Mouse (Mus musculus): ENCODE data around the gene Ccr10. TPM values are rescaled to one million over a fixed set of nuclear protein-coding genes. Genes with fewer than 3 reads are reported as not detected.
"Not testable (repeated sequence)": the region's sequence is repeated elsewhere in the genome, so short reads cannot be mapped to it uniquely, and the experiment has no call there.

The Ccr10 gene
- total RNA-seq, 2 experiments from 2014 or later, result 0.19 to 0.26 TPM

- intact Hi-C loops (cut with DNase I), result no loop called here
- no peak for DNase-seq (ENCODE audit: low spot score in 2 of 2)
These were observed 38.2 kb downstream of the Ccr10 start for GRCm38 (mm10) chr11:101137000-101137399.

GRCm38 (mm10) chr11:101134217-101134865 is 40.9 kb downstream of the Ccr10 start:
- DNase-seq (ENCODE audit: low spot score in 2 of 2), result no peak
- intact Hi-C loops (cut with DNase I), result no loop called here

- no peak for DNase-seq (ENCODE audit: low spot score in 2 of 2)
- intact Hi-C loops (cut with DNase I), result no loop called here
These were observed 42.2 kb downstream of the Ccr10 start for GRCm38 (mm10) chr11:101133037-101133436.

GRCm38 (mm10) chr11:101131701-101132100 is 43.5 kb downstream of the Ccr10 start:
- DNase-seq (ENCODE audit: low spot score in 2 of 2), result peak; percentile 33 to 66
- intact Hi-C loops (cut with DNase I), result no loop called here

GRCm38 (mm10) chr11:101131187-101131586 is 44.1 kb downstream of the Ccr10 start:
- intact Hi-C loops (cut with DNase I), result no loop called here

GRCm38 (mm10) chr11:101130056-101130756 is 45.0 kb downstream of the Ccr10 start:
- DNase-seq (ENCODE audit: low spot score in 2 of 2), result peak in 1 of 2 experiments; percentile 26
- intact Hi-C loops (cut with DNase I), result no loop called here

More at GRCm38 (mm10) chr11:101131187-101131586, 44.1 kb downstream of the Ccr10 start:
- no peak for DNase-seq (ENCODE audit: low spot score in 2 of 2)

- intact Hi-C loops (cut with DNase I), result loop anchor here (10.0 kb wide), 1 partner anchor 46 kb away; the partner anchor contains the start of genes Ccr10, Cntnap1 and Plekhh3
- no peak for DNase-seq (ENCODE audit: low spot score in 2 of 2)
These were observed 46.2 kb downstream of the Ccr10 start for GRCm38 (mm10) chr11:101128996-101129577.

GRCm38 (mm10) chr11:101127075-101127474 is 48.2 kb downstream of the Ccr10 start:
- intact Hi-C loops (cut with DNase I), result loop anchor here (10.0 kb wide), 1 partner anchor 48 kb away; the partner anchor contains the start of genes Ccr10, Cntnap1 and Plekhh3
- DNase-seq (ENCODE audit: low spot score in 2 of 2), result peak; percentile 21 to 42

- intact Hi-C loops (cut with DNase I), result loop anchor here (10.0 kb wide), 1 partner anchor 50 kb away; the partner anchor contains the start of genes Ccr10, Cntnap1 and Plekhh3
- DNase-seq (ENCODE audit: low spot score in 2 of 2), result not testable (repeated sequence)
These were observed 50.2 kb downstream of the Ccr10 start for GRCm38 (mm10) chr11:101125008-101125407.

- intact Hi-C loops (cut with DNase I), result loop anchor here (10.0 kb wide), 1 partner anchor 50 kb away; the partner anchor contains the start of genes Ccr10, Cntnap1 and Plekhh3
- DNase-seq (ENCODE audit: low spot score in 2 of 2), result not testable (repeated sequence)
These were observed 50.7 kb downstream of the Ccr10 start for GRCm38 (mm10) chr11:101124494-101124893.

Small RNA genes lying within 50 kb of the gene (microRNA-seq; reads per million reads assigned to microRNA genes)
- 0 reads per million in 2 experiments for gene Gm27626

Other genes starting within 250 kb of the Ccr10 start
- 10 to 100 TPM; 32.9 to 34.2 TPM for gene Stat3, start 235.9 kb downstream of the Ccr10 start, total RNA-seq (2021)
- 10 to 100 TPM; 19.8 to 23.2 TPM for gene Cavin1, start 204.6 kb downstream of the Ccr10 start, total RNA-seq (2021)
- gene Atp6v0a1, start 166.0 kb downstream of the Ccr10 start, total RNA-seq (2021), result 100 to 1,000 TPM; 489 to 499 TPM
- 10 to 100 TPM in 1 of 2 experiments, 1 to 10 TPM in 1; 7.3 to 11.9 TPM for gene Naglu, start 105.4 kb downstream of the Ccr10 start, total RNA-seq (2021)
- gene Hsd17b1, start 97.0 kb downstream of the Ccr10 start, total RNA-seq (2021), result 1 to 10 TPM in 1 of 2 experiments, under 1 TPM in 1; 0.42 to 1.1 TPM
- gene Coasy, start 92.9 kb downstream of the Ccr10 start, total RNA-seq (2021), result 10 to 100 TPM; 31.1 to 32.0 TPM
- gene Mlx, start 88.2 kb downstream of the Ccr10 start, total RNA-seq (2021), result 10 to 100 TPM; 44.9 to 49.9 TPM
- gene Psmc3ip, start 80.0 kb downstream of the Ccr10 start, total RNA-seq (2021), result 1 to 10 TPM; 3.7 to 4.0 TPM
- 10 to 100 TPM; 53.9 to 58.8 TPM for gene Retreg3, start 55.5 kb downstream of the Ccr10 start, total RNA-seq (2021)
- 10 to 100 TPM; 52.1 to 52.7 TPM for gene Tubg1, start 55.5 kb downstream of the Ccr10 start, total RNA-seq (2021)
- 10 to 100 TPM; 49.0 to 49.5 TPM for gene Tubg2, start 19.5 kb downstream of the Ccr10 start, total RNA-seq (2021)
- gene Cntnap1, start 4.9 kb downstream of the Ccr10 start, total RNA-seq (2021), result 100 to 1,000 TPM; 124 to 128 TPM
- gene Plekhh3, start 4.1 kb downstream of the Ccr10 start, total RNA-seq (2021), result 10 to 100 TPM in 1 of 2 experiments, 1 to 10 TPM in 1; 7.7 to 10.2 TPM
- gene Ezh1, start 51.0 kb upstream of the Ccr10 start, total RNA-seq (2021), result 10 to 100 TPM; 32.4 TPM
- gene Ramp2, start 70.6 kb upstream of the Ccr10 start, total RNA-seq (2021), result 10 to 100 TPM; 40.4 to 44.7 TPM
- 10 to 100 TPM; 74.6 to 86.7 TPM for gene Vps25, start 78.3 kb upstream of the Ccr10 start, total RNA-seq (2021)
- gene Wnk4, start 85.1 kb upstream of the Ccr10 start, total RNA-seq (2021), result 1 to 10 TPM; 4.7 to 5.7 TPM
- under 1 TPM; 0.27 to 0.59 TPM for gene Cntd1, start 103.6 kb upstream of the Ccr10 start, total RNA-seq (2021)
- 100 to 1,000 TPM in 1 of 2 experiments, 10 to 100 TPM in 1; 97.6 to 101 TPM for gene Coa3, start 103.7 kb upstream of the Ccr10 start, total RNA-seq (2021)
- gene Becn1, start 126.8 kb upstream of the Ccr10 start, total RNA-seq (2021), result 100 to 1,000 TPM; 198 to 207 TPM
- 100 to 1,000 TPM in 1 of 2 experiments, 10 to 100 TPM in 1; 99.8 to 111 TPM for gene Psme3, start 140.8 kb upstream of the Ccr10 start, total RNA-seq (2021)
- 1 to 10 TPM; 3.4 to 5.4 TPM for gene Aoc2, start 149.6 kb upstream of the Ccr10 start, total RNA-seq (2021)
- 1 to 10 TPM; 1.8 to 2.9 TPM for gene Aoc3, start 155.2 kb upstream of the Ccr10 start, total RNA-seq (2021)
- gene G6pc, start 192.1 kb upstream of the Ccr10 start, total RNA-seq (2021), result not detected
- 10 to 100 TPM; 33.4 to 42.2 TPM for gene Aarsd1, start 242.2 kb upstream of the Ccr10 start, total RNA-seq (2021)
- 1 to 10 TPM; 4.5 to 9.7 TPM for gene Gm27029, start 249.4 kb upstream of the Ccr10 start, total RNA-seq (2021)
- 10 to 100 TPM; 31.1 to 32.6 TPM for gene Rundc1, start 249.6 kb upstream of the Ccr10 start, total RNA-seq (2021)
- gene Ptges3l, start 249.9 kb upstream of the Ccr10 start, total RNA-seq (2021), result 1 to 10 TPM; 2.8 to 5.7 TPM